Mouse (Mus musculus): ENCODE measurements around the gene Gdf3.

GRCm38 (mm10) chr6:122654301-122654700 is 44.4 kb upstream of the Gdf3 start:
- no peak for TF ChIP-seq CTCF (IDR thresholded peaks at IDR 0.05; ENCODE audit: low read depth, low read length)
- TF ChIP-seq POLR2A (IDR thresholded peaks at IDR 0.05; ENCODE audit: extremely low read depth, insufficient read depth, low read length): no peak
